Mouse (Mus musculus) liver, adult 10 weeks (tissue): Measurements from ENCODE around the gene Sp140. TPM values are rescaled to one million over a fixed set of nuclear protein-coding genes. Genes with fewer than 3 reads are reported as not detected.

Experiments used
- polyA plus RNA-seq: library from polyadenylated mRNA; stranded (reverse); fragments of 350-450 nt; fragmentation: Illumina TruSeq; extraction: RNeasy Lipid Tissue Mini Kit (QIAGEN cat#74804); gene quantifications from one replicate; pipeline ENCODE4 v1.2.3, GENCODE M21; 2014; ENCODE audit warnings: low read depth, low replicate concordance

The Sp140 gene
- 7.1 TPM for polyA plus RNA-seq

GRCm38 (mm10) chr1:85600078-85600477 lies at the start of gene Sp140:
TSS of gene Sp140 (plus strand) at chr1:85600378.

GRCm38 (mm10) chr1:85575376-85575775 lies 24.8 kb upstream of the Sp140 start, which contains the start of gene G530012D18Rik:
TSS of gene G530012D18Rik (plus strand) at chr1:85575676.

GRCm38 (mm10) chr1:85598271-85599012 lies 1.7 kb upstream of the Sp140 start, which contains the start of gene Sp110:
TSS of gene Sp110 (minus strand) at chr1:85598817.

DNA sequence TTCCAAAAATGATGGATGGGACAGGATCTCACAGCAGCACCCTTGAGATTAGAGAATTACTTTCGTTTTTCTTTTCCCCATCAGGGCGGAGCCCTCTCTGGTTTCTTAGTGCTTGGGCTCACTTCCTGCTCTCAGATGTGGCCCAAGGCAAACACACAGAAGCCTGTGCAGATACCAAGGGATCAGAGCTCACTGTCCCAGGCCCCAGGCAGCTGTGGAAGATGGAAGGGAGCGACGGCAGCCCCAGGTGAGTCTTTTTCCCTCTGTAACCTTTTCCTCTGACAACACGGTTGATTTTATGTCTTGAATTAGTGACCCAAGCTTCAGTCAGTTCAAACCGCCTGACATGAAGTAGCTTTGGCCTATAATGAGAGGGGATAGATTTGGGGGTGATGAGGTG lies 49.7 kb downstream of the Sp140 start, which contains the start of gene Sp100:
Gene Sp100 (plus strand): TSS at position 108 of the 400 bp plus-strand sequence.

Other genes with a start within 250 kb of the Sp140 start
- not detected for gene G530012D18Rik, start 24.7 kb upstream of the Sp140 start, polyA plus RNA-seq
- 2.8 TPM for gene Sp110, start 1.6 kb upstream of the Sp140 start, polyA plus RNA-seq
- gene Sp100, start 49.6 kb downstream of the Sp140 start, polyA plus RNA-seq = 18.2 TPM
- gene A630001G21Rik, start 178.3 kb downstream of the Sp140 start, polyA plus RNA-seq = 0.64 TPM
- gene Cab39, start 193.1 kb downstream of the Sp140 start, polyA plus RNA-seq = 67.9 TPM